Mouse (Mus musculus) limb, embryonic 11.5 days (tissue): ENCODE data around the gene Crtc1. TPM values are rescaled to one million over a fixed set of nuclear protein-coding genes. Genes with fewer than 3 reads are reported as not detected.
A peak's percentile ranks its signal among the peaks of the same experiment; 100 is the strongest.

Experiments used
- ATAC-seq: fragments of 200-750 bp; cut with Nextera tagmentation; 2 replicates; pipeline ENCODE4 v1.8.0; 2017; ENCODE audit warnings: low read depth; ENCODE audit not compliant: insufficient number of reproducible peaks, low FRiP score, low TSS enrichment
- DNase-seq: peaks from one replicate; pipeline ENCODE4 v3.0.0-alpha.2; 2015; ENCODE audit warnings: low spot score
- H3K27ac ChIP-seq: fragments of 300-500 bp; sonication (generic); replicated peaks from 2 replicates; pipeline ENCODE4 v1.5.1; 2014; ENCODE audit warnings: low read depth, mild to moderate bottlenecking, low read length
- H3K27me3 ChIP-seq: fragments of 300-500 bp; sonication (generic); 2 replicates; pipeline ENCODE4 v1.6.1; 2014; ENCODE audit warnings: mild to moderate bottlenecking, low read length, mixed read lengths; ENCODE audit not compliant: control insufficient read depth, insufficient read depth
- H3K36me3 ChIP-seq: fragments of 300-500 bp; sonication (generic); 2 replicates; pipeline ENCODE4 v1.6.1; 2014; ENCODE audit warnings: mild to moderate bottlenecking, low read length, moderate library complexity, mixed read lengths; ENCODE audit not compliant: control insufficient read depth, insufficient read depth
- H3K4me1 ChIP-seq: fragments of 300-500 bp; sonication (generic); 2 replicates; pipeline ENCODE4 v1.6.1; 2014; ENCODE audit warnings: low read length, mixed read lengths; ENCODE audit not compliant: control insufficient read depth, insufficient read depth
- H3K4me2 ChIP-seq: fragments of 300-500 bp; sonication (generic); 2 replicates; pipeline ENCODE4 v1.6.1; 2014; ENCODE audit warnings: low read depth, mild to moderate bottlenecking, moderate library complexity; ENCODE audit not compliant: severe bottlenecking
- H3K4me3 ChIP-seq: fragments of 300-500 bp; sonication (generic); 2 replicates; pipeline ENCODE4 v1.5.1; 2014; ENCODE audit warnings: low read depth, low read length
- H3K9ac ChIP-seq: fragments of 300-500 bp; sonication (generic); 2 replicates; pipeline ENCODE4 v1.6.1; 2014; ENCODE audit warnings: mild to moderate bottlenecking, low read length
- H3K9me3 ChIP-seq: fragments of 300-500 bp; sonication (generic); 2 replicates; pipeline ENCODE4 v1.6.1; 2016; ENCODE audit warnings: low read length; ENCODE audit not compliant: control insufficient read depth
- WGBS: fragments of 180-500 bp; shearing (Covaris S2); extraction: QIAGEN DNeasy Blood & Tissue Kit; methylation state at CpG from one replicate; pipeline ENCODE4 v1.1.7; 2014; 5-methylcytosine and 5-hydroxymethylcytosine counted together
- polyA plus RNA-seq: library from polyadenylated mRNA; unstranded; fragments of >200 nt; fragmentation: Nextera tagmentation; extraction: Ambion mirVana; gene quantifications from 2 replicates; pipeline ENCODE4 v1.2.1, GENCODE M21; 2014

Crtc1 gene
- 16.6 and 19.8 TPM in 2 replicates for polyA plus RNA-seq

DNA sequence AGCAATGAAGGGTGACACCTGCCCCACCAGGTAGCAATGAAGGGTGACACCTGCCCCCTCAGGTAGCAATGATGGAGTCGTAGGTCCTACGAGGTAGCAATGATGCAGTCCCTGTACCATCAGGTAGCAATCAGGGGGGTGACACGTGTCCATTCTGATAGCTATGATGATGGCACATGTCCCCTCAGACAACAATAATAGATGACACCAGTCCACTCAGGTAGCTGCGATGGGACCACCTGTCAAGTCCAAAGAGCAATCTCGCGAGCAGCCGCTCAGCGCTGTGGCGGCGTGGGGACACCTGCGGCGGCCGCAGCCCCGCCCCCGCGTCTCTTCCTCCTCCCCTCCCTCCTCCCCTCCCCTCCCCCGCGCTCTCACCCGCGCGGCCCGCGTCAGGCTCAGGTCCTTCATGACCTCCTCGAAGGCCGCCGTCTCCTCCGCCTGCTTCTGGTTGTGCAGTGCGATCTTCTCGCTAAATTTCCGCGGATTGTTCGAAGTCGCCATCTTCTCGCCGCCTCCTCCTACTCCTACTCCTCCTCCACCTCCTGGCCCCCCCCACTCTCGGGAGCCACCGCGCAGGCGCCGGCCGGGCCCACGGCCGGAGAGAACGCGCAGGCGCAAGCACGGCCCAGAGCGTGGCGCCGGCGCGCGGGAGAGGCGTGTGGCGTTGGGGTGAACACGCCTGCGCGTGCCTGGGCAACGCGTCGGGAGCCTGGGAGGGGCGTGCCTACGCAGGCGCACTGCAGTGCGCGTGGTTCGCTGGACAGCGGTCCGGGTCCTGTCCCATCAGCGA lies at the start of gene Crtc1:
TSS of gene Crtc1 (minus strand) at position 525 of the 793 bp plus-strand sequence.
- Histone ChIP-seq H3K9ac (peak within 1 kb of the TSS; percentile 75), H3K4me3 (peak within 1 kb of the TSS; percentile 62), H3K27me3 (no peaks in the 10 kb centered on the region), H3K4me1 (peaks cover 7% of the 10 kb centered on the region), H3K36me3 (no peaks in the 10 kb centered on the region), H3K27ac (peak within 1 kb of the TSS; percentile 47; the same call in 1 of the 2 replicates), H3K4me2 (peak within 1 kb of the TSS; percentile 85), H3K9me3 (no peaks in the 10 kb centered on the region)
- under 1% methylated on average over 56 of the region's 70 CpGs for WGBS
- peak; percentile 94 for ATAC-seq
- peak; percentile 97 for DNase-seq

DNA sequence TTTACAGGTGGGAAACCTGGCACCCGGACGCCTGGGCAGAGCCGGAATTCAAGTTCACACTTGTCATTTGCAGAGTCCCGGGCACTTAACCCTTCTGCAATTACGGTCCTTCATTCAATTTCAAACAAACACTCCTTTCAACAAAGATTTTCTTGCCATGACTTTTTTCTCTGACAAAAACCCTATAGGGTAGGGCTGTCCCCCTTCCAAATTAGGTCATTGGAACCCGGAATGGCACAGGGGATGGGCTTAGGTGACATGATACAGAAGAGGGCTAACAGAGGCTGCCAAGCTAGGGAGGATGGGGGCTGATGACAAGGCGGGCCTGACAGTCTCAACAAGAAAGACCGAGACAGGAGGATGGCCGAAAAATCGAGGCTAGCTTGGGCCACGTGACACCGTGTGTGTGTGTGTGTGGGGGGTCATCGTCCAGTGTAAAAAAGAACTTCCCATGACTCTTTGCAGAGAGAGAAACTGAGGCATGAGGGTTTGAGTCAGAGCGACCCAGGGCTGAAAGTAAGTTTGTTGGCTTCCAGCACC lies 49.6 kb upstream of the Crtc1 start:
- H3K36me3 ChIP-seq: no peaks in the 10 kb centered on the region
- peak overlapping the region; percentile 3 for H3K4me3 ChIP-seq
- no peaks in the 10 kb centered on the region for H3K9me3 ChIP-seq
- under 1% methylated on average over 14 of the region's 14 CpGs for WGBS
- no peak overlapping the region for H3K9ac ChIP-seq
- ATAC-seq (no peak), DNase-seq (peak; percentile 54)
- peaks cover 29% of the 10 kb centered on the region for H3K27me3 ChIP-seq
- peak overlapping the region; percentile 57 for H3K4me2 ChIP-seq
- peak overlapping the region; percentile 68 for H3K27ac ChIP-seq
- H3K4me1 ChIP-seq: peaks cover 79% of the 10 kb centered on the region

DNA sequence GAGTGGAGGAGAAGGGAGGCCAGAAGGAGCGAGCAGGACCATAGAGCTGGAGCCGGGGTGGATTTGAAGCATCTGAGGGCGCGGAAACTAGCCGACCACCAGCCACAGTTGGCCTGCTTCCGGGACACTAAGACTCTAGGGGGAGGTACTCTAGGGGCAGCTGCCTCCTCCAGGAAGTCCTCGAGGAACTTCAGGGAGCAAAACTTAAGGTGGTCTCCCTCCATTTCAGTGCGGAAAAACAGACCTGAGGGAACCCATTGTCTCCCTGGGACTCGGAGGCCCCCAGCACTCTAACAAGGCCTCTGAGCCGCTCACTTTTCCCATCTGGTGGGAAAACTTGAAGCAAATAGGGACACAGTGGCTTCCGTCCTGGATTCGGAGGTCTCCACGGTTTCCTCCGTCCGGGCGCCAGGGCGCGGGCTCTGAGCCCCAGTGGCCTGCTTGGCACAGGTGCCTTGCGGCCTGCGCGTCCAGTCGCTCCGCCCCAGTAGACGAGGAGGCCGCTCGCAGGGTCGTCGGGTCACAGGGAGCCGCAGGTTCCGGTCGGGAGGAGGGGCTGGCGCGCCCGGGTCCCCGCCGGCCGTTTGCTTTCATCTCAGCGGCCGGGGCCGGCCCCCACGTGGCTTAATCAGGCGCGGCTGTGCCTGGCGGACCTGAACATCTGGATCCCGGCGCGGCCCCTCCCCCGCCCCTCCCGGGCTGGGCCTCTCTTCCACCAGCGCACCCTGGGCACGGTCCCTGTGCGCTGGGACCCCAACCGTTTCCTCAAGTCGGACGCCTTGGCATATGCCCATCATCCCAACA lies 48.8 kb upstream of the Crtc1 start:
- Histone ChIP-seq H3K4me1 (peaks cover 71% of the 10 kb centered on the region), H3K4me3 (peak overlapping the region; percentile 16; the same call in 1 of the 2 replicates), H3K27ac (peak overlapping the region; percentile 48), H3K36me3 (no peaks in the 10 kb centered on the region), H3K9me3 (no peaks in the 10 kb centered on the region), H3K27me3 (peaks cover 21% of the 10 kb centered on the region), H3K9ac (peak overlapping the region; percentile 27; the same call in 1 of the 2 replicates), H3K4me2 (peak overlapping the region; percentile 57)
- peak; percentile 15; the same call in 1 of the 2 replicates for ATAC-seq
- DNase-seq: peak; percentile 89
- 2% methylated on average over 55 of the region's 55 CpGs for WGBS

- Histone ChIP-seq H3K4me2 (peak within 1 kb of the TSS; percentile 76), H3K4me3 (peak within 1 kb of the TSS; percentile 24), H3K4me1 (peaks cover 64% of the 10 kb centered on the region), H3K36me3 (no peaks in the 10 kb centered on the region), H3K27ac (peak within 1 kb of the TSS; percentile 48), H3K27me3 (peaks cover 12% of the 10 kb centered on the region), H3K9me3 (no peaks in the 10 kb centered on the region), H3K9ac (peak within 1 kb of the TSS; percentile 52)
- DNase-seq (peak; percentile 39), ATAC-seq (no peak)
- WGBS: 4% methylated on average over 33 of the region's 33 CpGs
Measured at GRCm38 (mm10) chr8:70486941-70487520, 47.7 kb upstream of the Crtc1 start, which contains the start of gene Tmem59l. Gene Tmem59l, minus strand, starts transcription at chr8:70487358.

GRCm38 (mm10) chr8:70486191-70486681 lies 46.9 kb upstream of the Crtc1 start:
- H3K27me3 ChIP-seq: peaks cover 7% of the 10 kb centered on the region; the same call in 1 of the 2 replicates
- no peaks in the 10 kb centered on the region for H3K9me3 ChIP-seq
- H3K9ac ChIP-seq: no peak overlapping the region
- no peak overlapping the region for H3K4me3 ChIP-seq
- no peak overlapping the region for H3K27ac ChIP-seq
- 46% methylated on average over 7 of the region's 7 CpGs for WGBS
- ATAC-seq: no peak
- H3K4me2 ChIP-seq: peak overlapping the region; percentile 76; the same call in 1 of the 2 replicates
- no peaks in the 10 kb centered on the region for H3K36me3 ChIP-seq
- peaks cover 56% of the 10 kb centered on the region for H3K4me1 ChIP-seq
- no peak for DNase-seq

- Histone ChIP-seq H3K4me2 (no peak overlapping the region), H3K27ac (no peak overlapping the region), H3K9ac (no peak overlapping the region), H3K4me1 (peaks cover 23% of the 10 kb centered on the region), H3K27me3 (peaks cover 4% of the 10 kb centered on the region; the same call in 1 of the 2 replicates), H3K36me3 (no peaks in the 10 kb centered on the region), H3K4me3 (no peak overlapping the region), H3K9me3 (no peaks in the 10 kb centered on the region)
- WGBS: 71% methylated on average over 2 of the region's 2 CpGs
- ATAC-seq (no peak), DNase-seq (no peak)
Measured at GRCm38 (mm10) chr8:70482943-70483342, 43.6 kb upstream of the Crtc1 start.

DNA sequence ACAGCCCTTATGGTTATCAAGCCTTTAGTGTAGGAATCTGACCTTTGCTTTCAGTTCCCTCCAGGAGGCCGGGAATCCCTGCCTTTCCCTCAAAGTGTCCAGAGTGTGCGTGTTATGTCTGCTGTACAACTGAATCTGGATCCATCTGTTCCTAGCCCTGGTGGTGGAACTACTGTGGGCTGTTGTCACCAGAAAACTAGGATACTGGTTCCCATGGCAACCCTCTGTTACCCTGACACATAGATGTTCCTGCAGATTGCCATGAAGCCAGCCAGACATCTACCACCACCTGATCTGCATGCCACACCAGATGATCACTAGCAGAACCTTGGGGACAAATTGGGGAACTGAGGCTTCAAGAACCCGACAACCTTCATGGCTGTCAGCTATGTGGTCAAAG lies 42.5 kb upstream of the Crtc1 start:
- H3K4me1 ChIP-seq: peaks cover 21% of the 10 kb centered on the region
- no peak overlapping the region for H3K9ac ChIP-seq
- DNase-seq (no peak), ATAC-seq (no peak)
- H3K27me3 ChIP-seq: 0 out of 2 replicates have a peak, but pooled peaks cover under 1% of the 10 kb centered on the region
- no peak overlapping the region for H3K4me3 ChIP-seq
- WGBS: 84% methylated on average over 3 of the region's 3 CpGs
- H3K4me2 ChIP-seq: no peak overlapping the region
- H3K36me3 ChIP-seq: no peaks in the 10 kb centered on the region
- H3K27ac ChIP-seq: no peak overlapping the region
- H3K9me3 ChIP-seq: no peaks in the 10 kb centered on the region
